Mouse (Mus musculus) ES-Bruce4 (cell line): ENCODE measurements around the gene 1810013L24Rik. TPM values are rescaled to one million over a fixed set of nuclear protein-coding genes. Genes with fewer than 3 reads are reported as not detected.
A peak's percentile ranks its signal among the peaks of the same experiment; 100 is the strongest.

Experiments used
- H3K27ac ChIP-seq: 2 replicates; pipeline ENCODE4 v1.5.1; 2012; ENCODE audit warnings: low read length, inconsistent platforms; ENCODE audit not compliant: insufficient read depth
- H3K27me3 ChIP-seq: 2 replicates; pipeline ENCODE4 v1.6.1; 2012; ENCODE audit warnings: mild to moderate bottlenecking, low read length, inconsistent platforms; ENCODE audit not compliant: control insufficient read depth, poor library complexity, insufficient read depth, severe bottlenecking
- H3K36me3 ChIP-seq: 2 replicates; pipeline ENCODE4 v1.6.1; 2012; ENCODE audit warnings: inconsistent platforms, mild to moderate bottlenecking, low read length, moderate library complexity; ENCODE audit not compliant: control insufficient read depth, poor library complexity, insufficient read depth, severe bottlenecking
- H3K4me1 ChIP-seq: one replicate; pipeline ENCODE4 v1.8.1; 2011; ENCODE audit warnings: low read length; ENCODE audit not compliant: control insufficient read depth, insufficient read depth
- H3K4me3 ChIP-seq: 2 replicates; pipeline ENCODE4 v1.5.1; 2011; ENCODE audit warnings: low read depth, mild to moderate bottlenecking, low read length
- H3K9ac ChIP-seq: 2 replicates; pipeline ENCODE4 v1.6.1; 2012; ENCODE audit warnings: low read depth, mild to moderate bottlenecking, inconsistent platforms; ENCODE audit not compliant: poor library complexity, severe bottlenecking
- H3K9me3 ChIP-seq: replicated peaks from 2 replicates; pipeline ENCODE4 v1.6.1; 2012; ENCODE audit warnings: mild to moderate bottlenecking, low read length, inconsistent platforms; ENCODE audit not compliant: control insufficient read depth, poor library complexity, insufficient read depth, severe bottlenecking
- CTCF ChIP-seq: IDR thresholded peaks from one replicate; pipeline ENCODE4 v1.8.1; 2011; ENCODE audit warnings: low read depth, low read length
- EP300 ChIP-seq: IDR thresholded peaks from 2 replicates; pipeline ENCODE4 v1.6.1; 2011; ENCODE audit warnings: low read depth, low read length; ENCODE audit not compliant: insufficient read depth
- POLR2A ChIP-seq: IDR thresholded peaks from one replicate; pipeline ENCODE4 v1.8.1; 2011; ENCODE audit warnings: low read length; ENCODE audit not compliant: insufficient read depth
- polyA plus RNA-seq: library from polyadenylated mRNA; stranded (reverse); fragments of >200 nt; gene quantifications from 2 replicates; pipeline ENCODE4 v1.2.4, GENCODE M21; 2011; ENCODE audit warnings: low read depth; ENCODE audit not compliant: missing spikeins, insufficient read depth, insufficient read length

1810013L24Rik gene
- polyA plus RNA-seq, 1 experiment, result 65.8 TPM

- no peak for TF ChIP-seq POLR2A
- no peak for TF ChIP-seq CTCF
- TF ChIP-seq EP300, result no peak
- peaks cover 9% of the 10 kb centered on the region for H3K36me3 ChIP-seq
- peaks cover 5% of the 10 kb centered on the region for H3K4me1 ChIP-seq
- no peaks in the 10 kb centered on the region for H3K27me3 ChIP-seq
- H3K9ac ChIP-seq, result peak overlapping the region; percentile 58
- peak overlapping the region; percentile 68 for H3K27ac ChIP-seq
- H3K4me3 ChIP-seq, result peak overlapping the region; percentile 87
- H3K9me3 ChIP-seq, result no peaks in the 10 kb centered on the region
Observed at GRCm38 (mm10) chr16:8790886-8791285, 39.0 kb upstream of the 1810013L24Rik start.

DNA sequence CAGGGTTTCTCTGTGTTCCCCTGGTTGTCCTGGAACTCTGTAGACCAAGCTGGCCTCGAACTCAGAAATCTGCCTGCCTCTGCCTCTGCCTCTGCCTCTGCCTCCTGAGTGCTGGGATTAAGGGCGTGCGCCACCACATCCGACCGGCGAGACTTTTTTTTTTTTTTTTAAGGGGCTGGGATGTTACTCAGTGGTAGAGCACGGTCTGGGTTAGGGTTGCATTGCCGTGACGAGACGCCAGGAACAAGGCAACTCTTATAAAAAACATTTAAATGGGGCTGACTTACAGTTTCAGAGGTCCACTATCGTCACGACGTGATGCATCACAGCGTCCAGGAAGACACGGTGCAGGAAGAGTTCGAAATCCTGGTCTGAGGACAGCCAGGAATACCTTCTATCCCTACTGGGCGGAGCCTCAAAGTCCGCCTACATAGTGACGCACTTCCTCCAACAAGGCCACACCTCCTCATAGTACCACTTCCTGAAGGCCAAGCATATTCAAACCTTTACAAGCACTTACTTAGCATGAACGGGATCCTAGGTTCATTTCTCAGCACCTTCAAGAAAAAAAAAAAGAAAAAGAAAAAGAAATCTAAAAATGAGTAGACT lies 37.8 kb upstream of the 1810013L24Rik start, which contains the start of gene Usp7:
Gene Usp7, minus strand, starts transcription at position 360 of the 609 bp plus-strand sequence.
- Histone ChIP-seq H3K36me3 (no peaks in the 10 kb centered on the region; the same call in 1 of the 2 replicates), H3K9ac (peak within 1 kb of the TSS; percentile 58), H3K27ac (peak within 1 kb of the TSS; percentile 68), H3K27me3 (no peaks in the 10 kb centered on the region), H3K9me3 (no peaks in the 10 kb centered on the region), H3K4me1 (peaks cover 5% of the 10 kb centered on the region), H3K4me3 (peak within 1 kb of the TSS; percentile 87)
- TF ChIP-seq CTCF (no peak), POLR2A (peak; percentile 97), EP300 (peak; percentile 60; the same call in 1 of the 2 replicates)

- Histone ChIP-seq H3K9ac (no peak overlapping the region), H3K36me3 (no peaks in the 10 kb centered on the region; the same call in 1 of the 2 replicates)
- TF ChIP-seq CTCF, result peak; percentile 75
- TF ChIP-seq POLR2A, result no peak
- 0 out of 2 replicates have a peak, but pooled peaks have one; percentile 43 for TF ChIP-seq EP300
Observed at GRCm38 (mm10) chr16:8794952-8795351, 34.9 kb upstream of the 1810013L24Rik start.

DNA sequence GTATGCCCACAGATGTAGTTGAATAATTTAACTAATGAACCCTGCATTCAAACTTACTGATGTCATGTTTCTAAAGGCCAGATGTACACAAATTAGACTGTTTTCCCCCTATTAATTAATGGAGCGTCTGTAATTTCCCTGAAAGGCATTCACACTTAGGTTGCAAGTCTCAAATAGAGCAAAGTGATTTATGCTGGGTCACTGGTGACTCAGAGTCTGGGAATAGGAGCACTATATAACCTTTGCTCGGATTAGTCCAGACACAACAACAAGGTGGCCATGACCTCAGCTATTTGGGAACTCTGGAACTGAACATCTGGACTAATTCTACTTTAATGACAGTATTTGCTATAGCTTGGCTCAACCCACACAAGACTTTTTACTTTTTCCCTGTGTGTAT lies 34.0 kb upstream of the 1810013L24Rik start:
- Histone ChIP-seq H3K9ac (no peak overlapping the region), H3K9me3 (0 out of 2 replicates have a peak, but pooled peaks cover 6% of the 10 kb centered on the region), H3K4me1 (peaks cover 1% of the 10 kb centered on the region), H3K27me3 (no peaks in the 10 kb centered on the region), H3K27ac (no peak overlapping the region), H3K4me3 (no peak overlapping the region), H3K36me3 (no peaks in the 10 kb centered on the region)
- TF ChIP-seq POLR2A (no peak), EP300 (no peak), CTCF (no peak)

More at GRCm38 (mm10) chr16:8794952-8795351, 34.9 kb upstream of the 1810013L24Rik start:
- no peak overlapping the region for H3K4me3 ChIP-seq
- no peaks in the 10 kb centered on the region for H3K27me3 ChIP-seq
- no peak overlapping the region for H3K27ac ChIP-seq
- H3K4me1 ChIP-seq, result peaks cover 1% of the 10 kb centered on the region
- H3K9me3 ChIP-seq, result no peaks in the 10 kb centered on the region

- Histone ChIP-seq H3K4me3 (no peak overlapping the region), H3K9ac (no peak overlapping the region), H3K9me3 (no peaks in the 10 kb centered on the region), H3K27me3 (no peaks in the 10 kb centered on the region), H3K27ac (no peak overlapping the region), H3K36me3 (no peaks in the 10 kb centered on the region), H3K4me1 (peaks cover 2% of the 10 kb centered on the region)
- TF ChIP-seq CTCF (peak; percentile 32), EP300 (no peak)
Observed at GRCm38 (mm10) chr16:8806703-8807102, 23.2 kb upstream of the 1810013L24Rik start.
